Comparison of ENCODE assay signal across 8 mouse cellular contexts in genomic region chr19:46961047-46961651, GRCm38 (mm10). TPM values are rescaled to one million over a fixed set of nuclear protein-coding genes. Genes with fewer than 3 reads are reported as not detected.
DNase-seq lines count a peak whose midpoint lies in the region; ATAC-seq and TF ChIP-seq lines count a peak whose summit lies in the region.

No protein-coding gene starts in this region.

- H3K4me1 ChIP-seq in kidney, embryonic 16.5 days (ENCODE audit: insufficient read depth, low read length): peaks cover 20% of the 10 kb centered on the region
- peaks cover 17% of the 10 kb centered on the region for H3K4me1 ChIP-seq in hindbrain, embryonic 14.5 days (replicated peaks; ENCODE audit: control insufficient read depth, insufficient read depth, low read length)
- H3K4me1 ChIP-seq in midbrain, postnatal 0 days (ENCODE audit: insufficient read depth, low read length): peaks cover 19% of the 10 kb centered on the region

- no peak for ATAC-seq in kidney, embryonic 16.5 days (ENCODE audit: low FRiP score, low TSS enrichment)
- peak; percentile 3 for ATAC-seq in activated CD4-positive, CD25-positive, alpha-beta regulatory T cell, adult 4 months
- ATAC-seq in hindbrain, embryonic 14.5 days (ENCODE audit: low FRiP score): peak; percentile 6; the same call in 1 of the 2 replicates
- ATAC-seq in midbrain, postnatal 0 days (ENCODE audit: low FRiP score): peak; percentile 5; the same call in 1 of the 2 replicates

- H3K4me3 ChIP-seq in kidney, embryonic 16.5 days (ENCODE audit: low read length): peak overlapping the region; percentile 87
- H3K4me3 ChIP-seq in hindbrain, embryonic 14.5 days (replicated peaks; ENCODE audit: low read length): peak overlapping the region; percentile 84
- peak overlapping the region; percentile 74 for H3K4me3 ChIP-seq in midbrain, postnatal 0 days (ENCODE audit: low read depth, low read length)

- no peaks in the 10 kb centered on the region for H3K9me3 ChIP-seq in kidney, embryonic 16.5 days (ENCODE audit: low read length)
- no peaks in the 10 kb centered on the region for H3K9me3 ChIP-seq in hindbrain, embryonic 14.5 days (ENCODE audit: control insufficient read depth, low read length)
- no peaks in the 10 kb centered on the region for H3K9me3 ChIP-seq in midbrain, postnatal 0 days (ENCODE audit: low read length)

- peak overlapping the region; percentile 96 for H3K27ac ChIP-seq in kidney, embryonic 16.5 days (ENCODE audit: low read length)
- H3K27ac ChIP-seq in hindbrain, embryonic 14.5 days: peak overlapping the region; percentile 100
- H3K27ac ChIP-seq in midbrain, postnatal 0 days (ENCODE audit: low read depth, low read length): peak overlapping the region; percentile 98

- no peak for DNase-seq in kidney, adult 18-20 months
- DNase-seq in hindbrain, embryonic 14.5 days (ENCODE audit: low spot score): no peak
- DNase-seq in midbrain, postnatal 0 days (ENCODE audit: low spot score): no peak
- no peak for DNase-seq in adrenal gland, adult 8-10 months
- DNase-seq in thymus, postnatal 4 days: no peak
- no peak for DNase-seq in adrenal gland, adult 18-20 months (ENCODE audit: low spot score in 2 of 2)

- TF ChIP-seq CTCF in midbrain, postnatal 0 days (IDR thresholded peaks at IDR 0.05): no peak

- H3K9ac ChIP-seq in kidney, embryonic 16.5 days (replicated peaks; ENCODE audit: low read length): peak overlapping the region; percentile 91
- H3K9ac ChIP-seq in hindbrain, embryonic 14.5 days: peak overlapping the region; percentile 95
- peak overlapping the region; percentile 93 for H3K9ac ChIP-seq in midbrain, postnatal 0 days (replicated peaks; ENCODE audit: low read length, poor library complexity, severe bottlenecking)

- no peaks in the 10 kb centered on the region for H3K27me3 ChIP-seq in kidney, embryonic 16.5 days (ENCODE audit: insufficient read depth, low read length)
- no peaks in the 10 kb centered on the region for H3K27me3 ChIP-seq in hindbrain, embryonic 14.5 days (ENCODE audit: control insufficient read depth, insufficient read depth, low read length)
- H3K27me3 ChIP-seq in midbrain, postnatal 0 days (ENCODE audit: insufficient read depth, low read length): no peaks in the 10 kb centered on the region

- H3K36me3 ChIP-seq in kidney, embryonic 16.5 days (ENCODE audit: insufficient read depth, low read length): no peaks in the 10 kb centered on the region
- H3K36me3 ChIP-seq in hindbrain, embryonic 14.5 days (replicated peaks; ENCODE audit: control insufficient read depth, insufficient read depth): no peaks in the 10 kb centered on the region
- H3K36me3 ChIP-seq in midbrain, postnatal 0 days (ENCODE audit: insufficient read depth, low read length): no peaks in the 10 kb centered on the region

- WGBS in kidney, embryonic 16.5 days: 5% methylated on average over 22 of the region's 22 CpGs
- 4% methylated on average over 22 of the region's 22 CpGs for WGBS in hindbrain, embryonic 14.5 days
- 3% methylated on average over 22 of the region's 22 CpGs for WGBS in midbrain, postnatal 0 days

- H3K4me2 ChIP-seq in kidney, embryonic 16.5 days (replicated peaks; ENCODE audit: low read depth, low read length): peak overlapping the region; percentile 73
- H3K4me2 ChIP-seq in hindbrain, embryonic 14.5 days (replicated peaks): peak overlapping the region; percentile 81
- H3K4me2 ChIP-seq in midbrain, postnatal 0 days (ENCODE audit: low read depth, low read length, poor library complexity, severe bottlenecking): peak overlapping the region; percentile 59

RNA-seq across cellular contexts. Expression of gene Ina, which starts 53.3 kb away (rescaled TPM):
- 0.71 and 2.1 TPM in 2 replicates for polyA plus RNA-seq in kidney, embryonic 16.5 days (2015; fragmentation: Nextera tagmentation; extraction: Ambion mirVana)
- not detected for polyA plus RNA-seq in activated CD4-positive, CD25-positive, alpha-beta regulatory T cell, adult 4 months (2017; shearing (Covaris generic))
- 608 and 616 TPM in 2 replicates for polyA plus RNA-seq in hindbrain, embryonic 14.5 days (2014; fragmentation: Nextera tagmentation; extraction: Ambion mirVana)
- total RNA-seq in midbrain, postnatal 0 days (2014; rRNA removed): 229 and 248 TPM in 2 replicates
- polyA plus RNA-seq in midbrain, postnatal 0 days (2015; fragmentation: Nextera tagmentation; extraction: Ambion mirVana): 294 and 310 TPM in 2 replicates
- 1 to 10 TPM; 6.1 to 9.9 (median 7.6) TPM for total RNA-seq in adrenal gland, adult 8-10 months (2022)
- total RNA-seq in adrenal gland, adult 18-20 months (2021): 1 to 10 TPM; 7.8 to 8.6 TPM

RNA-seq across cellular contexts. Expression of gene Nt5c2, which starts 53.8 kb away (rescaled TPM):
- polyA plus RNA-seq in kidney, embryonic 16.5 days (2015; fragmentation: Nextera tagmentation; extraction: Ambion mirVana): 77.5 and 89.4 TPM in 2 replicates
- polyA plus RNA-seq in activated CD4-positive, CD25-positive, alpha-beta regulatory T cell, adult 4 months (2017; shearing (Covaris generic)): 10 to 100 TPM; 22.6 to 25.4 TPM
- polyA plus RNA-seq in hindbrain, embryonic 14.5 days (2014; fragmentation: Nextera tagmentation; extraction: Ambion mirVana): 84.9 and 93.8 TPM in 2 replicates
- 64.1 and 68.1 TPM in 2 replicates for total RNA-seq in midbrain, postnatal 0 days (2014; rRNA removed)
- 81.8 and 83.0 TPM in 2 replicates for polyA plus RNA-seq in midbrain, postnatal 0 days (2015; fragmentation: Nextera tagmentation; extraction: Ambion mirVana)
- 10 to 100 TPM; 44.2 to 83.0 (median 65.5) TPM for total RNA-seq in adrenal gland, adult 8-10 months (2022)
- 10 to 100 TPM; 57.5 to 68.4 TPM for total RNA-seq in adrenal gland, adult 18-20 months (2021)

Comparison
In these comparisons a context has a peak if more than half of its experiments do, and no peak if none do; other contexts are left out.
1. RNA of gene Ina, which starts 53.3 kb away (polyA plus RNA-seq): 608 to 616 TPM in hindbrain, embryonic 14.5 days and 294 to 310 TPM in midbrain, postnatal 0 days; 0.71 to 2.1 TPM in kidney, embryonic 16.5 days and not detected in activated CD4-positive, CD25-positive, alpha-beta regulatory T cell, adult 4 months; every median in the first group is over 10 times any median in the second.
2. Peak in every context shown above with its lines, with median percentiles within 50 percentile points of each other: H3K27ac ChIP-seq, H3K4me2 ChIP-seq, H3K4me3 ChIP-seq and H3K9ac ChIP-seq.